Mouse (Mus musculus) embryonic facial prominence, embryonic 14.5 days (tissue): Measurements from ENCODE around the gene Akr1e1. TPM values are rescaled to one million over a fixed set of nuclear protein-coding genes. Genes with fewer than 3 reads are reported as not detected.
"Not testable (repeated sequence)": the region's sequence is repeated elsewhere in the genome, so short reads cannot be mapped to it uniquely, and the experiment has no call there.

Source experiments
- ATAC-seq: fragments of 200-750 bp; cut with Nextera tagmentation; 2 replicates; pipeline ENCODE4 v1.8.0; 2017; ENCODE audit warnings: low read depth, moderate number of reproducible peaks, moderate TSS enrichment
- DNase-seq: peaks from one replicate; pipeline ENCODE4 v3.0.0-alpha.2; 2015; ENCODE audit warnings: low spot score
- H3K27ac ChIP-seq: fragments of 300-500 bp; sonication (generic); replicated peaks from 2 replicates; pipeline ENCODE4 v1.5.1; 2014; ENCODE audit warnings: low read depth, mild to moderate bottlenecking, low read length, moderate library complexity
- H3K27me3 ChIP-seq: fragments of 300-500 bp; sonication (generic); replicated peaks from 2 replicates; pipeline ENCODE4 v1.6.1; 2014; ENCODE audit warnings: low read length; ENCODE audit not compliant: control insufficient read depth, insufficient read depth
- H3K36me3 ChIP-seq: fragments of 300-500 bp; sonication (generic); 2 replicates; pipeline ENCODE4 v1.6.1; 2014; ENCODE audit warnings: low read length, mixed read lengths; ENCODE audit not compliant: control insufficient read depth, insufficient read depth
- H3K4me1 ChIP-seq: fragments of 300-500 bp; sonication (generic); 2 replicates; pipeline ENCODE4 v1.6.1; 2014; ENCODE audit warnings: antibody characterized with exemption, low read length; ENCODE audit not compliant: control insufficient read depth, insufficient read depth
- H3K4me2 ChIP-seq: fragments of 300-500 bp; sonication (generic); 2 replicates; pipeline ENCODE4 v1.6.1; 2014; ENCODE audit warnings: low read depth, mild to moderate bottlenecking, low read length, moderate library complexity, mixed read lengths
- H3K4me3 ChIP-seq: fragments of 300-500 bp; sonication (generic); 2 replicates; pipeline ENCODE4 v1.5.1; 2014; ENCODE audit warnings: low read depth, mild to moderate bottlenecking, low read length
- H3K9ac ChIP-seq: fragments of 300-500 bp; sonication (generic); 2 replicates; pipeline ENCODE4 v1.6.1; 2014; ENCODE audit warnings: low read depth, mild to moderate bottlenecking, low read length, moderate library complexity, mixed read lengths
- H3K9me3 ChIP-seq: fragments of 300-500 bp; sonication (generic); 2 replicates; pipeline ENCODE4 v1.6.1; 2016; ENCODE audit warnings: low read length; ENCODE audit not compliant: control insufficient read depth
- WGBS: fragments of 180-500 bp; shearing (Covaris S2); extraction: QIAGEN DNeasy Blood & Tissue Kit; methylation state at CpG from one replicate; pipeline ENCODE4 v1.1.7; 2014; 5-methylcytosine and 5-hydroxymethylcytosine counted together
- polyA plus RNA-seq: library from polyadenylated mRNA; unstranded; fragments of >200 nt; fragmentation: Nextera tagmentation; extraction: Ambion mirVana; gene quantifications from 2 replicates; pipeline ENCODE4 v1.2.1, GENCODE M21; 2014

Akr1e1 gene
- polyA plus RNA-seq, 1 experiment from 2014 or later = 38.5 TPM

DNA sequence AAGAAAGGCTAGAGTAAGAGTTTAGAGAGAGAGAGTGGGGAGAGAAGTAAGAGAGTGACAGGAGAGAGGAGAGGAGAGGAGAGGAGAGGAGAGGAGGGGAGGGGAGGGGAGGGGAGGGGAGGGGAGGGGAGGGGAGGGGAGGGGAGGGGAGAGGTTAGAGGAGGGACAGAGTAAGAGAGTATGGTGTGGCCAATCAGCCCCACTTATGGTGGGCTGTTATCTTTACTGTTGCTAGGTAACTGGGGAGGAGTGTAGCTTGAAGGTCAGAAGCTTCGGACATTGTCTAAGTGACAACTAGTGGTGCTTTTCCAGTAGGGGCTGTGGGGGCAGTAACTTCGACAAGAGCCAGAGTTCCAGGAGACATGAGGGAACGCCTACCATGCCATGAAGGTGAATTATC, 5.5 kb downstream of the Akr1e1 start:
- H3K27me3 ChIP-seq, H3K4me1 ChIP-seq, DNase-seq, ATAC-seq, H3K27ac ChIP-seq, H3K4me3 ChIP-seq, H3K9me3 ChIP-seq, H3K4me2 ChIP-seq, H3K9ac ChIP-seq: not testable (repeated sequence)
- peaks cover 23% of the 10 kb centered on the region; the same call in 1 of the 2 replicates for H3K36me3 ChIP-seq
- whole genome bisulfite sequencing = 93% methylated on average over 3 of the region's 3 CpGs

GRCm38 (mm10) chr13:4576921-4577320, 32.1 kb downstream of the Akr1e1 start:
- Histone ChIP-seq H3K4me1 (no peaks in the 10 kb centered on the region), H3K4me2 (no peak overlapping the region), H3K27ac (no peak overlapping the region), H3K36me3 (no peaks in the 10 kb centered on the region), H3K9ac (no peak overlapping the region), H3K4me3 (no peak overlapping the region), H3K27me3 (no peaks in the 10 kb centered on the region), H3K9me3 (no peaks in the 10 kb centered on the region)
- WGBS = 72% methylated on average over 1 of the region's 1 CpGs
- DNase-seq (no peak), ATAC-seq (no peak)

GRCm38 (mm10) chr13:4573871-4574270, 35.1 kb downstream of the Akr1e1 start, which contains the start of gene Akr1c21:
Gene Akr1c21 (plus strand): TSS chr13:4574075.
- ATAC-seq = no peak
- no peak for DNase-seq
- Histone ChIP-seq H3K4me2 (no peak within 1 kb of the TSS), H3K36me3 (no peaks in the 10 kb centered on the region), H3K4me3 (no peak within 1 kb of the TSS), H3K4me1 (no peaks in the 10 kb centered on the region), H3K9ac (no peak within 1 kb of the TSS), H3K9me3 (no peaks in the 10 kb centered on the region), H3K27ac (no peak within 1 kb of the TSS), H3K27me3 (no peaks in the 10 kb centered on the region)
- WGBS = 49% methylated on average over 1 of the region's 1 CpGs

DNA sequence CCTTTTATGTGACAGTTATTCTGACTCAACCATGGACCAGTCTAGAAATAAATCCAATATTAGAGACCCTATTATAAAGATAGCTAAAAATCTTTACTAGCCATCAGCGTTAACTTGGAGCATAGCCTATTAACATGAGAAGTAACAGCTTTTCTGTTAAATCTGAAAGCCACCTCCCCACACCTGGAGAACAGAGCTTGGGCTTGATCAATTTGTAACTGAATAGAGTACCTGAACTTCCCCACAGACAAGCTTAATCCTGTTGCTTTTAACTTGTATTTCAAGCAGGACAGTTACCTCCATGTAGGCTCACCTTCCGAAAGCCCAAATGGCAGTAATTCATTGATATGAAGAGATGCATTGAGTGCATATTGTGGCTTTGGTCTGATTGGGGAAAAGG, 43.0 kb downstream of the Akr1e1 start:
- no peak overlapping the region for H3K27ac ChIP-seq
- 79% methylated on average over 2 of the region's 2 CpGs for WGBS
- no peaks in the 10 kb centered on the region for H3K27me3 ChIP-seq
- no peak overlapping the region for H3K4me2 ChIP-seq
- H3K36me3 ChIP-seq = no peaks in the 10 kb centered on the region
- no peak overlapping the region for H3K4me3 ChIP-seq
- H3K9ac ChIP-seq = no peak overlapping the region
- no peaks in the 10 kb centered on the region for H3K4me1 ChIP-seq
- no peaks in the 10 kb centered on the region for H3K9me3 ChIP-seq
- ATAC-seq = no peak
- no peak for DNase-seq

GRCm38 (mm10) chr13:4560500-4560899, 48.5 kb downstream of the Akr1e1 start:
- no peaks in the 10 kb centered on the region for H3K9me3 ChIP-seq
- H3K9ac ChIP-seq = no peak overlapping the region
- ATAC-seq = no peak
- no peak overlapping the region for H3K4me3 ChIP-seq
- H3K36me3 ChIP-seq = no peaks in the 10 kb centered on the region
- DNase-seq = no peak
- H3K4me1 ChIP-seq = no peaks in the 10 kb centered on the region
- H3K27me3 ChIP-seq = no peaks in the 10 kb centered on the region
- H3K4me2 ChIP-seq = no peak overlapping the region
- no peak overlapping the region for H3K27ac ChIP-seq

GRCm38 (mm10) chr13:4559143-4559542, 49.8 kb downstream of the Akr1e1 start:
- no peak for ATAC-seq
- no peak overlapping the region for H3K9ac ChIP-seq
- H3K4me1 ChIP-seq = no peaks in the 10 kb centered on the region
- no peaks in the 10 kb centered on the region for H3K27me3 ChIP-seq
- no peaks in the 10 kb centered on the region for H3K36me3 ChIP-seq
- no peak for DNase-seq
- H3K9me3 ChIP-seq = no peaks in the 10 kb centered on the region
- no peak overlapping the region for H3K27ac ChIP-seq
- H3K4me2 ChIP-seq = no peak overlapping the region
- 59% methylated on average over 1 of the region's 1 CpGs for WGBS
- no peak overlapping the region for H3K4me3 ChIP-seq

Other genes starting within 250 kb of the Akr1e1 start
- gene Akr1c6, start 174.9 kb downstream of the Akr1e1 start, polyA plus RNA-seq = not detected in 2 replicates
- gene Akr1c20, start 85.8 kb downstream of the Akr1e1 start, polyA plus RNA-seq = not detected in 2 replicates
- 0.29 TPM in 1 of 2 replicates, not detected in the other for gene Akr1c21, start 35.1 kb downstream of the Akr1e1 start, polyA plus RNA-seq